Mouse (Mus musculus): ENCODE measurements at regions not wholly inside any gene's neighbourhood (a gene's known extent, or its start where the extent isn't known, plus 50 kb on each side); places are given as distances from the start of the nearest gene placed in this dataset.

- no peak for DNase-seq
Measured at GRCm38 (mm10) chr2:167752805-167753556, 63.4 kb upstream of the Tmem189 start.

- no peak for DNase-seq
Measured at GRCm38 (mm10) chr2:167751585-167751984, 62.0 kb upstream of the Tmem189 start.

GRCm38 (mm10) chr2:167748297-167748696 is 58.7 kb upstream of the Tmem189 start:
- DNase-seq: no peak

GRCm38 (mm10) chr2:167747164-167747843 is 57.7 kb upstream of the Tmem189 start:
- no peak for DNase-seq

GRCm38 (mm10) chr2:167746344-167746743 is 56.7 kb upstream of the Tmem189 start:
- no peak for DNase-seq

- no peak for DNase-seq
Measured at GRCm38 (mm10) chr2:167745409-167745808, 55.8 kb upstream of the Tmem189 start.

GRCm38 (mm10) chr2:167744080-167744479 is 54.5 kb upstream of the Tmem189 start:
- DNase-seq: no peak

- no peak for DNase-seq
Measured at GRCm38 (mm10) chr2:167742479-167742878, 52.9 kb upstream of the Tmem189 start.

GRCm38 (mm10) chr2:167740516-167741189 is 51.0 kb upstream of the Tmem189 start:
- DNase-seq: no peak
